Mouse (Mus musculus) myocyte (in vitro differentiated cells): Measurements from ENCODE around the gene Mtrex.

Source experiments
- MYOD1 ChIP-seq, 3 experiments: IDR thresholded peaks; one replicate each; pipeline ENCODE4 v1.6.1; 2011; ENCODE audit warnings: control low read depth in 2 of 3, low read depth in 2 of 3, mild to moderate bottlenecking in 2 of 3, moderate library complexity in 1 of 3; ENCODE audit not compliant: insufficient read length in 2 of 3, control insufficient read depth in 1 of 3
- POLR2A ChIP-seq: IDR thresholded peaks from one replicate; pipeline ENCODE4 v1.6.1; 2011; ENCODE audit warnings: low read depth, mild to moderate bottlenecking, control low read depth, moderate library complexity; ENCODE audit not compliant: insufficient read length
- POLR2AphosphoS2 ChIP-seq: IDR thresholded peaks from one replicate; pipeline ENCODE4 v1.6.1; 2011; ENCODE audit warnings: low read depth, control low read depth; ENCODE audit not compliant: insufficient read length
- USF1 ChIP-seq: IDR thresholded peaks from one replicate; pipeline ENCODE4 v1.6.1; 2011; ENCODE audit warnings: low read depth, mild to moderate bottlenecking, control low read depth, moderate library complexity

- TF ChIP-seq POLR2AphosphoS2 = no peak
- no peak for TF ChIP-seq POLR2A
- TF ChIP-seq USF1 = no peak
- TF ChIP-seq MYOD1 (IDR thresholded peaks at IDR 0.05; ENCODE audit: control insufficient read depth in 1 of 3, insufficient read length in 2 of 3, low read depth in 2 of 3) = no peak
Measured at GRCm38 (mm10) chr13:112860911-112861310, 66.3 kb downstream of the Mtrex start.
